Mouse (Mus musculus): ENCODE results near the gene Prkag2.

DNA sequence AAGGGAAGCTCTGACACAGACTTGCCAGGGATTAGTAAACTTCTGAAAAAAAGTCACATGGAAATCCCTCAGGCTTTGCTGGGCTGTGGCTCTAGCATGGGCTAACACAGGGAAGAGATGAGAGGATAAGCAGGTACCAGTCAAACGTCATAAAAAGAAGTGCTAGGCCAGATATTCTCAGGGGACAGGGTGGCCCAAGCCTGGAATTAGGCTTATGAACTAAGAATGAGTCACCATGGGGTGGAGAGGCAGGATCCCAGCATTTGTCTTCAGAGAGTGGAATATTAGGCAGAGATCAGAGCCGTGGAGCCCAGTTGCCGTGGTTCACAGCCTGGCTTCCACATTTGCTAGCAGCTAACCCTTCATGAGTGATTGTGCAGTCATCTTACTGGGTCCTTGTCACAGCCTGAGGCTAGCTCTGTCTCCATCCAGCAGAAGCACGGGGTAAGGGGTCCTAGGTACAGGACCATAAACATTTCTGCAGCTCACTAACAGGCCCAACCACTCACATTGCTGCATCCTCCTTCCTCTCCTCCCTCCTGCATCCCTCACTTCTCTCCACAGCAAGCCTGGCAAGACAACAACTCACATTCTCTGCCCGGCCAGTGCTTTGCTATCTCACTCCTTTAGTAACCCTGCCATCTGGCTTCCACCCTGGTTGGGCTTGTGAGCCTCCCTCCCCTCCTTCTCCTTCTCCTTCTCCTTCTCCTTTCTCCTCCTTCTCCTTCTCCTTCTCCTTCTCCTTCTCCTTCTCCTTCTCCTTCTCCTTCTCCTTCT is 162.2 kb downstream of the Prkag2 start:
- TF ChIP-seq CTCF (IDR thresholded peaks at IDR 0.05; ENCODE audit: control insufficient read depth, insufficient read depth, insufficient read length), result no peak
- no peak for TF ChIP-seq MYOD1 (IDR thresholded peaks at IDR 0.05; ENCODE audit: control insufficient read depth, insufficient read length, low read depth)
- no peak for TF ChIP-seq CEBPB (IDR thresholded peaks at IDR 0.05; ENCODE audit: low read depth)
